Mouse (Mus musculus): Measurements from ENCODE around the gene Ets1. TPM values are rescaled to one million over a fixed set of nuclear protein-coding genes. Genes with fewer than 3 reads are reported as not detected.

Ets1 gene
- polyA plus RNA-seq, 1 experiment from 2014 or later, result 48.3 TPM

GRCm38 (mm10) chr9:32661561-32661960 is 25.5 kb downstream of the Ets1 start:
- no peak for TF ChIP-seq CTCF (IDR thresholded peaks at IDR 0.05)
- ChIA-PET POLR2A (no interaction called here), CTCF (no interaction called here)
- in situ Hi-C loops (cut with MboI; ENCODE audit: low pct_unique_long_range_greater_than_20kb), result no loop called here
- no peaks in the 10 kb centered on the region for H3K27me3 ChIP-seq
- DNase-seq (ENCODE audit: low read depth, low spot score), result no peak
- no peak for ATAC-seq

- CTCF ChIA-PET, result interaction anchor here (1.2 to 1.9 kb wide), 2 partner anchors 9 to 14 kb away, joined by 4 read pairs; no protein-coding TSS in a partner anchor
- no peaks in the 10 kb centered on the region for H3K27me3 ChIP-seq
- POLR2A ChIA-PET, result no interaction called here
- no peak for TF ChIP-seq CTCF (IDR thresholded peaks at IDR 0.05)
- in situ Hi-C loops (cut with MboI; ENCODE audit: low pct_unique_long_range_greater_than_20kb), result no loop called here
- ATAC-seq (no peak), DNase-seq (ENCODE audit: low read depth, low spot score) (no peak)
These were observed 30.8 kb downstream of the Ets1 start for GRCm38 (mm10) chr9:32666611-32667517.

GRCm38 (mm10) chr9:32667518-32667908 is 31.5 kb downstream of the Ets1 start:
- no peaks in the 10 kb centered on the region for H3K27me3 ChIP-seq
- POLR2A ChIA-PET, result no interaction called here
- in situ Hi-C loops (cut with MboI; ENCODE audit: low pct_unique_long_range_greater_than_20kb), result no loop called here
- no peak for DNase-seq (ENCODE audit: low read depth, low spot score)
- TF ChIP-seq CTCF (IDR thresholded peaks at IDR 0.05), result no peak
- CTCF ChIA-PET, result interaction anchor here (1.2 to 1.9 kb wide), 2 partner anchors 10 to 14 kb away, joined by 4 read pairs; no protein-coding TSS in a partner anchor
- ATAC-seq, result no peak

- no peak for TF ChIP-seq CTCF (IDR thresholded peaks at IDR 0.05)
- H3K27me3 ChIP-seq, result no peaks in the 10 kb centered on the region
- ATAC-seq (no peak), DNase-seq (ENCODE audit: low read depth, low spot score) (no peak)
- in situ Hi-C loops (cut with MboI; ENCODE audit: low pct_unique_long_range_greater_than_20kb), result no loop called here
- ChIA-PET CTCF (interaction anchor here (0.5 to 1.9 kb wide), 2 partner anchors 15 to 27 kb away, joined by 4 read pairs; no protein-coding TSS in a partner anchor), POLR2A (no interaction called here)
These were observed 32.2 kb downstream of the Ets1 start for GRCm38 (mm10) chr9:32668075-32668673.

GRCm38 (mm10) chr9:32669397-32669796 is 33.4 kb downstream of the Ets1 start:
- POLR2A ChIA-PET, result interaction anchor here (0.5 kb wide), 1 partner anchor 399 kb away, joined by 3 read pairs; no protein-coding TSS in a partner anchor
- no peaks in the 10 kb centered on the region for H3K27me3 ChIP-seq
- peak; percentile 35 for ATAC-seq
- no peak for TF ChIP-seq CTCF (IDR thresholded peaks at IDR 0.05)
- in situ Hi-C loops (cut with MboI; ENCODE audit: low pct_unique_long_range_greater_than_20kb), result no loop called here
- peak; percentile 48 for DNase-seq (ENCODE audit: low read depth, low spot score)
- CTCF ChIA-PET, result no interaction called here

GRCm38 (mm10) chr9:32671970-32672859 is 36.2 kb downstream of the Ets1 start:
- TF ChIP-seq CTCF (IDR thresholded peaks at IDR 0.05), result no peak
- in situ Hi-C loops (cut with MboI; ENCODE audit: low pct_unique_long_range_greater_than_20kb), result no loop called here
- ATAC-seq, result no peak
- H3K27me3 ChIP-seq, result no peaks in the 10 kb centered on the region
- POLR2A ChIA-PET, result no interaction called here
- DNase-seq (ENCODE audit: low read depth, low spot score), result no peak
- CTCF ChIA-PET, result interaction anchor here (0.8 kb wide), 1 partner anchor 20 kb away, joined by 3 read pairs; no protein-coding TSS in a partner anchor

- TF ChIP-seq CTCF (IDR thresholded peaks at IDR 0.05), result no peak
- no peak for DNase-seq (ENCODE audit: low read depth, low spot score)
- no peak for ATAC-seq
- no peaks in the 10 kb centered on the region for H3K27me3 ChIP-seq
- in situ Hi-C loops (cut with MboI; ENCODE audit: low pct_unique_long_range_greater_than_20kb), result no loop called here
- POLR2A ChIA-PET, result no interaction called here
- CTCF ChIA-PET, result no interaction called here
These were observed 37.9 kb downstream of the Ets1 start for GRCm38 (mm10) chr9:32673923-32674322.

- TF ChIP-seq CTCF (IDR thresholded peaks at IDR 0.05), result no peak
- H3K27me3 ChIP-seq, result no peaks in the 10 kb centered on the region
- CTCF ChIA-PET, result no interaction called here
- DNase-seq (ENCODE audit: low read depth, low spot score) (no peak), ATAC-seq (no peak)
- in situ Hi-C loops (cut with MboI; ENCODE audit: low pct_unique_long_range_greater_than_20kb), result no loop called here
- POLR2A ChIA-PET, result no interaction called here
These were observed 39.8 kb downstream of the Ets1 start for GRCm38 (mm10) chr9:32675671-32676409.

GRCm38 (mm10) chr9:32676480-32676879 is 40.5 kb downstream of the Ets1 start:
- CTCF ChIA-PET, result no interaction called here
- no peak for TF ChIP-seq CTCF (IDR thresholded peaks at IDR 0.05)

GRCm38 (mm10) chr9:32677646-32678045 is 41.6 kb downstream of the Ets1 start:
- ATAC-seq (no peak), DNase-seq (ENCODE audit: low read depth, low spot score) (no peak)
- ChIA-PET CTCF (interaction anchor here (1.2 kb wide), 1 partner anchor 53 kb away, joined by 3 read pairs; no protein-coding TSS in a partner anchor), POLR2A (no interaction called here)
- no peak for TF ChIP-seq CTCF (IDR thresholded peaks at IDR 0.05)
- peaks cover 4% of the 10 kb centered on the region for H3K27me3 ChIP-seq
- in situ Hi-C loops (cut with MboI; ENCODE audit: low pct_unique_long_range_greater_than_20kb), result no loop called here

More at GRCm38 (mm10) chr9:32676480-32676879, 40.5 kb downstream of the Ets1 start:
- in situ Hi-C loops (cut with MboI; ENCODE audit: low pct_unique_long_range_greater_than_20kb), result no loop called here
- no peaks in the 10 kb centered on the region for H3K27me3 ChIP-seq
- DNase-seq (ENCODE audit: low read depth, low spot score) (no peak), ATAC-seq (no peak)
- POLR2A ChIA-PET, result interaction anchor here (0.7 kb wide), 1 partner anchor 760 kb away, joined by 3 read pairs; no protein-coding TSS in a partner anchor
